Mouse (Mus musculus): ENCODE measurements around the gene Rnf157. TPM values are rescaled to one million over a fixed set of nuclear protein-coding genes. Genes with fewer than 3 reads are reported as not detected.

Rnf157 gene
- total and polyA plus RNA-seq, 3 experiments: 8.7 to 39.3 (median 10.9) TPM

GRCm38 (mm10) chr11:116418841-116419462 lies 6.1 kb upstream of the Rnf157 start (continued):
- peak; percentile 90 for TF ChIP-seq TCF12 (IDR thresholded peaks at IDR 0.05; ENCODE audit: low read depth, low read length)
- TF ChIP-seq KAT2A (IDR thresholded peaks at IDR 0.05; ENCODE audit: insufficient replicate concordance, low read length): 0 out of 2 replicates have a peak, but pooled peaks have one; percentile 49
- no peak; the same call in 1 of the 2 replicates for TF ChIP-seq ZMIZ1 (IDR thresholded peaks at IDR 0.05; ENCODE audit: low read depth, low read length)
- peak; percentile 25; the same call in 1 of the 2 replicates for TF ChIP-seq NELFE (IDR thresholded peaks at IDR 0.05; ENCODE audit: low read depth, low read length)
- peak; percentile 78 for TF ChIP-seq CHD2 (IDR thresholded peaks at IDR 0.05; ENCODE audit: low read length)
- no peak; the same call in 1 of the 2 replicates for TF ChIP-seq MYC (IDR thresholded peaks at IDR 0.05; ENCODE audit: low read depth, low read length)
- TF ChIP-seq MEF2A (IDR thresholded peaks at IDR 0.05; ENCODE audit: borderline replicate concordance, low read depth, low read length): peak; percentile 73
- 0 out of 2 replicates have a peak, but pooled peaks have one; percentile 25 for TF ChIP-seq NRF1 (IDR thresholded peaks at IDR 0.05; ENCODE audit: low read depth, low read length)
- TF ChIP-seq SIN3A (IDR thresholded peaks at IDR 0.05; ENCODE audit: low read length): no peak
- TF ChIP-seq USF1 (IDR thresholded peaks at IDR 0.05; ENCODE audit: low read depth, low read length): no peak
- no peak; the same call in 1 of the 2 replicates for TF ChIP-seq MXI1 (IDR thresholded peaks at IDR 0.05; ENCODE audit: low read depth, low read length)
- no peak for TF ChIP-seq ZKSCAN1 (IDR thresholded peaks at IDR 0.05; ENCODE audit: borderline replicate concordance, low read depth, low read length)
- peak; percentile 85; the same call in 1 of the 2 replicates for TF ChIP-seq RCOR1 (conservative IDR thresholded peaks at IDR 0.05; ENCODE audit: low read depth, low read length)
- TF ChIP-seq MAFK (IDR thresholded peaks at IDR 0.05; ENCODE audit: insufficient replicate concordance, low read length): peak; percentile 81
- TF ChIP-seq CTCF (conservative IDR thresholded peaks at IDR 0.05 in 1 of 2, IDR thresholded peaks at IDR 0.05 in 1 of 2; ENCODE audit: low read depth in 2 of 2, low read length in 2 of 2): no peak
- peak; percentile 1 for TF ChIP-seq RAD21 (IDR thresholded peaks at IDR 0.05; ENCODE audit: low read depth, low read length)
- TF ChIP-seq BHLHE40 (IDR thresholded peaks at IDR 0.05; ENCODE audit: low read depth, low read length): peak; percentile 83
- TF ChIP-seq E2F4 (IDR thresholded peaks at IDR 0.05; ENCODE audit: insufficient replicate concordance, low read depth, low read length): no peak

GRCm38 (mm10) chr11:116418194-116418840 lies 5.5 kb upstream of the Rnf157 start:
- H3K27me3 ChIP-seq (replicated peaks): no peaks in the 10 kb centered on the region
- H3K4me1 ChIP-seq (ENCODE audit: control insufficient read depth in 1 of 2, insufficient read depth in 2 of 2): peaks cover 55 to 92% of the 10 kb centered on the region in 2 experiments
- peak overlapping the region in 1 of 3 experiments; percentile 0 for H3K4me3 ChIP-seq (replicated peaks in 1 of 3; ENCODE audit: low read depth in 2 of 3, low read length in 2 of 3, poor library complexity in 1 of 3)
- peak overlapping the region; percentile 99 for H3K27ac ChIP-seq (ENCODE audit: insufficient read depth, low read depth)
- H3K36me3 ChIP-seq (replicated peaks in 1 of 2; ENCODE audit: control insufficient read depth in 1 of 2, insufficient read depth in 1 of 2, low read length in 1 of 2): peaks cover 0 to 3% of the 10 kb centered on the region in 2 experiments
- peak overlapping the region; percentile 57 for H3K9ac ChIP-seq (ENCODE audit: insufficient read depth, low read depth)
- H3K4me2 ChIP-seq (ENCODE audit: insufficient read depth, low read depth, poor library complexity, severe bottlenecking): peak overlapping the region; percentile 63
- H3K79me2 ChIP-seq (replicated peaks; ENCODE audit: control insufficient read depth, extremely low read depth, insufficient read depth, poor library complexity, severe bottlenecking): peaks cover 28% of the 10 kb centered on the region
- in situ Hi-C loops (cut with MboI; ENCODE audit: low pct_ligation_motif_present, low pct_unique_long_range_greater_than_20kb, low sequenced_read_pairs): loop anchor here (25.0 kb wide), 1 partner anchor 781 kb away; the partner anchor contains the start of gene Slc25a19
- peak; percentile 98 for DNase-seq (ENCODE audit: extremely low read depth)
- H3K9me3 ChIP-seq (replicated peaks; ENCODE audit: low read length): no peaks in the 10 kb centered on the region
- dilution Hi-C loops (cut with MboI; ENCODE audit: extremely low pct_ligation_motif_present, extremely low pct_unique_long_range_greater_than_20kb, low sequenced_read_pairs): no loop called here
- TF ChIP-seq ZMIZ1 (IDR thresholded peaks at IDR 0.05; ENCODE audit: low read depth, low read length) (peak; percentile 59; the same call in 1 of the 2 replicates), ETS1 (conservative IDR thresholded peaks at IDR 0.05; ENCODE audit: low read depth, low read length) (peak; percentile 95), CTCF (conservative IDR thresholded peaks at IDR 0.05 in 1 of 2, IDR thresholded peaks at IDR 0.05 in 1 of 2; ENCODE audit: low read depth in 2 of 2, low read length in 2 of 2) (no peak; a peak in 1 of 4 replicates), MAX (IDR thresholded peaks at IDR 0.05; ENCODE audit: low read length) (peak; percentile 93), GABPA (IDR thresholded peaks at IDR 0.05; ENCODE audit: insufficient replicate concordance, low read depth, low read length) (no peak), E2F4 (IDR thresholded peaks at IDR 0.05; ENCODE audit: insufficient replicate concordance, low read depth, low read length) (0 out of 2 replicates have a peak, but pooled peaks have one; percentile 16), ELF1 (IDR thresholded peaks at IDR 0.05; ENCODE audit: low read depth, low read length) (peak; percentile 51; the same call in 1 of the 2 replicates), PAX5 (IDR thresholded peaks at IDR 0.05; ENCODE audit: low read length) (no peak), SMC3 (IDR thresholded peaks at IDR 0.05; ENCODE audit: low read depth, low read length) (peak; percentile 55), USF1 (IDR thresholded peaks at IDR 0.05; ENCODE audit: low read depth, low read length) (no peak), UBTF (IDR thresholded peaks at IDR 0.05; ENCODE audit: low read depth, low read length) (no peak), ZC3H11A (IDR thresholded peaks at IDR 0.05; ENCODE audit: low read depth, low read length) (no peak; the same call in 1 of the 2 replicates), HCFC1 (IDR thresholded peaks at IDR 0.05; ENCODE audit: low read depth, low read length) (0 out of 2 replicates have a peak, but pooled peaks have one; percentile 43), TBP (conservative IDR thresholded peaks at IDR 0.05; ENCODE audit: low read depth, low read length) (peak; percentile 80), MAZ (IDR thresholded peaks at IDR 0.05; ENCODE audit: low read depth, low read length) (peak; percentile 98), JUND (conservative IDR thresholded peaks at IDR 0.05; ENCODE audit: low read depth, low read length) (peak; percentile 68), BHLHE40 (IDR thresholded peaks at IDR 0.05; ENCODE audit: low read depth, low read length) (peak; percentile 91), POLR2AphosphoS2 (IDR thresholded peaks at IDR 0.05; ENCODE audit: low read depth, low read length) (no peak), NELFE (IDR thresholded peaks at IDR 0.05; ENCODE audit: low read depth, low read length) (no peak; the same call in 1 of the 2 replicates), IRF4 (IDR thresholded peaks at IDR 0.05; ENCODE audit: low read depth, low read length) (peak; percentile 80), MYC (IDR thresholded peaks at IDR 0.05; ENCODE audit: low read depth, low read length) (peak; percentile 91), POLR2A (IDR thresholded peaks at IDR 0.05; ENCODE audit: low read depth, low read length) (no peak; the same call in none of the 2 replicates)

All from CH12.LX (cell line).